Mouse (Mus musculus) bone marrow, adult 2 months (tissue): ENCODE results near the gene Hoxa10. TPM values are rescaled to one million over a fixed set of nuclear protein-coding genes. Genes with fewer than 3 reads are reported as not detected.

Experiments
- H3K27ac ChIP-seq: fragments of 200-500 bp; 2 replicates; pipeline ENCODE4 v1.5.1; 2012; ENCODE audit warnings: low read depth, mild to moderate bottlenecking, control low read depth, inconsistent platforms, low read length; ENCODE audit not compliant: control insufficient read depth, poor library complexity, insufficient read depth
- H3K4me1 ChIP-seq: fragments of 200-500 bp; 2 replicates; pipeline ENCODE4 v1.6.1; 2011; ENCODE audit warnings: low read length; ENCODE audit not compliant: control insufficient read depth, insufficient read depth
- H3K4me3 ChIP-seq: fragments of 200-500 bp; replicated peaks from 2 replicates; pipeline ENCODE3; 2011; ENCODE audit warnings: mild to moderate bottlenecking, low read depth, low read length, control low read depth; ENCODE audit not compliant: control insufficient read depth
- CTCF ChIP-seq: fragments of 200-500 bp; IDR thresholded peaks from 2 replicates; pipeline ENCODE4 v1.5.1; 2011; ENCODE audit warnings: low read length, control low read depth; ENCODE audit not compliant: control insufficient read depth, insufficient read depth
- POLR2A ChIP-seq: fragments of 200-500 bp; IDR thresholded peaks from 2 replicates; pipeline ENCODE4 v1.6.1; 2011; ENCODE audit warnings: low read depth, mild to moderate bottlenecking, control low read depth, low read length, borderline replicate concordance; ENCODE audit not compliant: control insufficient read depth
- WGBS: fragments of 180-500 bp; shearing (Covaris S2); methylation state at CpG from one replicate; pipeline ENCODE4 v1.1.7; 2018; 5-methylcytosine and 5-hydroxymethylcytosine counted together
- polyA plus RNA-seq: library from polyadenylated mRNA; stranded (reverse); fragments of >200 nt; gene quantifications from 2 replicates; pipeline ENCODE4 v1.2.4, GENCODE M21; 2011; ENCODE audit warnings: low replicate concordance; ENCODE audit not compliant: missing spikeins, insufficient read depth, insufficient read length

Gene Hoxa10
- polyA plus RNA-seq, 1 experiment: 1.6 TPM

GRCm38 (mm10) chr6:52244471-52245039 lies 3.9 kb upstream of the Hoxa10 start:
- no peak overlapping the region for H3K4me3 ChIP-seq
- H3K27ac ChIP-seq: no peak overlapping the region
- 6% methylated on average over 23 of the region's 23 CpGs for WGBS
- TF ChIP-seq CTCF: no peak
- no peak for TF ChIP-seq POLR2A
- no peaks in the 10 kb centered on the region for H3K4me1 ChIP-seq

DNA sequence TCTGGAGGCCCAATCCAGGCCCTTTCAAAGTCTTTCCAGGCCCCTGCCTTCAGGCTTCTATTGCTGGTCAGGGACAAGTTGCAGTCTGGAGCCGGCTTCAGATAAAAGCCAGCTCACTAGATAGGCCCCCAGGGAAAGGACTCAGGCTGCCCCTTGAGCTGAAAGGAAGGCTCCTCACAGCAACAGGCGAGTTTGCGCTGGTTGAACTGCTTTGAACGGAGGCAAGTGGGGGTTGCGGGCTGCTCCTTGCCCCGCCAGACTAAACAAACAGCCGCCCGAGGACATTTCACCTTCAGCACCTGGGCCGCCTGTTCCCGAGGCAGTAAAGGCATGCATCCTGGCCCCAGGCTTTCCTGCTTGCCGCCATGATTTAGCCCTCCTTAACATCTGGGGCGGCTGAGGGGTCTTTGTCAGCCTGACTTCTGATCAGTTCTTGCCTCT lies 3.0 kb upstream of the Hoxa10 start:
- Histone ChIP-seq H3K4me1 (no peaks in the 10 kb centered on the region), H3K4me3 (no peak overlapping the region), H3K27ac (no peak overlapping the region)
- 25% methylated on average over 12 of the region's 12 CpGs for WGBS
- TF ChIP-seq CTCF (no peak), POLR2A (no peak)

GRCm38 (mm10) chr6:52242801-52243332 lies 2.2 kb upstream of the Hoxa10 start:
- WGBS: 24% methylated on average over 4 of the region's 4 CpGs
- no peak for TF ChIP-seq CTCF
- TF ChIP-seq POLR2A: no peak
- H3K4me1 ChIP-seq: no peaks in the 10 kb centered on the region

GRCm38 (mm10) chr6:52241001-52241621 lies 457 bp upstream of the Hoxa10 start:
- no peak for TF ChIP-seq POLR2A
- TF ChIP-seq CTCF: no peak
- H3K4me3 ChIP-seq: no peak overlapping the region
- 20% methylated on average over 9 of the region's 9 CpGs for WGBS
- no peaks in the 10 kb centered on the region for H3K4me1 ChIP-seq
- no peak overlapping the region for H3K27ac ChIP-seq

More at GRCm38 (mm10) chr6:52242801-52243332, 2.2 kb upstream of the Hoxa10 start:
- H3K4me3 ChIP-seq: no peak overlapping the region
- no peak overlapping the region for H3K27ac ChIP-seq

GRCm38 (mm10) chr6:52239625-52240388 lies 847 bp downstream of the Hoxa10 start:
- H3K27ac ChIP-seq: no peak overlapping the region; the same call in 1 of the 2 replicates
- H3K4me3 ChIP-seq: no peak overlapping the region
- H3K4me1 ChIP-seq: no peaks in the 10 kb centered on the region
- TF ChIP-seq POLR2A (no peak), CTCF (no peak)
- 8% methylated on average over 30 of the region's 30 CpGs for WGBS

DNA sequence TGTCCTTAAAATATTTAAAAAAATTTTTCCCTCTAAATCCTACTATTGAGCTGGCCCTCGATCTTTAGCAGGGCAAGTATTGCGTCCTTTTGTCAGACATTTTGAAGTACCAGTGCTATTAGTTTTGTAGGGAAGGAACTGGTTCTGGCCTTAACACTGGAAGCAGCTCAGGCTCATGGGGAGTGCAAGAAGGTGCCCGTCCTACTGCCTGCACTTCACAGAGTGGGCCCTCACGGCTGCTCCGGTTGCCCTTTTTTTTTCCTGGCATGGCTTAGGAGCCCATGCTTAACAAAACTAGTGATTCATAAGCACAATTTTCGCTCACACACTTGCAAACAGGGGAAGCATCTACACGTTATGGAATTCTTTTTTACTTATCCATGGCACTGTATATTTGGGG lies 1.7 kb downstream of the Hoxa10 start:
- Histone ChIP-seq H3K4me1 (no peaks in the 10 kb centered on the region), H3K27ac (no peak overlapping the region), H3K4me3 (no peak overlapping the region)
- 34% methylated on average over 7 of the region's 7 CpGs for WGBS
- TF ChIP-seq POLR2A (no peak), CTCF (no peak)

DNA sequence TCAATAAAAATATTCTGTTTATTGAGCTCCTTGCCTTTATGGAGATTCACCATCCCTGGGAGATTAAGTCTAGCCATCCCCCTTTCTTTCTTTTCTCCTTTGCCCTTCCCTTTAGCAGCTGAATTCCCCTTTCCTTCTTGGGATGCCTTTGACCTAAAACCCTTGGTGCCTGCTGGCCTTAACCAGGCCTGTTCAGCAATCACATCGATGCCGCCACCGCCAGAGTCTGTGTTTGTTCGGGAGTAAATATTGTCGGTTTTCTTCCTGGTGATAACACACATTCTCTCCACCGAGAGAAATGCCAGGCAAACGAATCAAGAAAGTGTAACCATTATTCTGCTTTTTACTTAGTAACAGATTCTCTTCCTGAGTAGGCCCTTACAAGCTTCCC lies 2.5 kb downstream of the Hoxa10 start:
- Histone ChIP-seq H3K4me3 (no peak overlapping the region), H3K27ac (no peak overlapping the region), H3K4me1 (no peaks in the 10 kb centered on the region)
- 56% methylated on average over 7 of the region's 7 CpGs for WGBS
- TF ChIP-seq CTCF (no peak), POLR2A (no peak)

- Histone ChIP-seq H3K27ac (no peak overlapping the region), H3K4me3 (no peak overlapping the region), H3K4me1 (no peaks in the 10 kb centered on the region)
- TF ChIP-seq POLR2A (no peak), CTCF (no peak)
- 78% methylated on average over 10 of the region's 10 CpGs for WGBS
Observed at GRCm38 (mm10) chr6:52237346-52238154, 3.1 kb downstream of the Hoxa10 start.
